Comparison of ENCODE assay signal across 28 mouse cellular contexts in the genomic region with DNA sequence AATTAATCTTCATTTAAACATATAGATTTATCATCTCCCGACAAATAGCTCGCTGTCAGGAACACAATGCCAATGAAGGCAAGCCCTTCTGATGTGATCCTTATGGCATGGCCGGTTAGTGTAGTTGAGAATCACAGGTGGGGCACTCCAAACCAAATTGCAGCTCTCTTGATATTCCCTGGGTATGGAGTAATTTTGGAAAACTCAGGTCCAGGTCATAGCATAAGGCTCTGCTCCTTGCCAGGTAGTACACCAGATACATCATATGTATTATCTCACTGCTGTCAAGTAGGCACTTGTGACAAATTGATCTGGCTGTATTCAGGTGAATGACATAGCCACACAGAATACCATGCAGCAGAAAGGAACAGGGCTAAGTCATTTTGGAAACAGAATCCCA. TPM values are rescaled to one million over a fixed set of nuclear protein-coding genes. Genes with fewer than 3 reads are reported as not detected.
"Had no signal": no experiment of that assay in that cellular context is flagged by ENCODE, and none has a peak within 500 bp of the region (broad histone marks: within the 10 kb centered on the region; RNA-seq: fewer than 3 reads in every experiment).

No protein-coding gene starts in this region.

- H3K36me3 ChIP-seq: embryonic facial prominence, embryonic 10.5 days; embryonic facial prominence, embryonic 12.5 days; embryonic facial prominence, embryonic 13.5 days; embryonic facial prominence, embryonic 15.5 days; forebrain, embryonic 10.5 days; forebrain, embryonic 12.5 days; forebrain, embryonic 15.5 days had no signal

- H3K27ac ChIP-seq: embryonic facial prominence, embryonic 10.5 days; embryonic facial prominence, embryonic 12.5 days; embryonic facial prominence, embryonic 13.5 days; embryonic facial prominence, embryonic 15.5 days; forebrain, embryonic 10.5 days; forebrain, embryonic 12.5 days; forebrain, embryonic 13.5 days; forebrain, embryonic 15.5 days; gastrocnemius, adult 2 months had no signal

- DNase-seq: cerebellum, adult 18-20 months; cerebellum, adult 2 months; cerebellum, adult 8-10 months; cerebellum, adult 9-10 months; cerebellum, adult 9-11 months; cerebellum, postnatal 14 days; cerebellum, postnatal 25 days; cerebellum, postnatal 36 days; embryo, embryonic 11 days; forebrain, postnatal 0 days; gastrocnemius, adult 2 months; gastrocnemius, postnatal 10 days; gastrocnemius, postnatal 14 days; gastrocnemius, postnatal 25 days; gastrocnemius, postnatal 36 days; heart, adult 18-20 months had no signal

- H3K4me1 ChIP-seq: embryonic facial prominence, embryonic 10.5 days; embryonic facial prominence, embryonic 12.5 days; embryonic facial prominence, embryonic 13.5 days; embryonic facial prominence, embryonic 15.5 days; forebrain, embryonic 10.5 days; forebrain, embryonic 12.5 days; forebrain, embryonic 13.5 days; forebrain, embryonic 15.5 days had no signal

- ATAC-seq: forebrain, embryonic 13.5 days; forebrain, embryonic 14.5 days; forebrain, embryonic 15.5 days; forebrain, embryonic 16.5 days; forebrain, postnatal 0 days had no signal

- H3K4me3 ChIP-seq: embryonic facial prominence, embryonic 10.5 days; embryonic facial prominence, embryonic 12.5 days; embryonic facial prominence, embryonic 13.5 days; embryonic facial prominence, embryonic 15.5 days; erythroblast, embryonic 14.5 days; forebrain, embryonic 10.5 days; forebrain, embryonic 12.5 days; forebrain, embryonic 13.5 days; forebrain, embryonic 15.5 days; gastrocnemius, adult 2 months had no signal

- H3K4me2 ChIP-seq: embryonic facial prominence, embryonic 12.5 days; embryonic facial prominence, embryonic 13.5 days; embryonic facial prominence, embryonic 15.5 days; forebrain, embryonic 12.5 days; forebrain, embryonic 13.5 days; forebrain, embryonic 15.5 days had no signal

- H3K27me3 ChIP-seq: embryonic facial prominence, embryonic 12.5 days; embryonic facial prominence, embryonic 13.5 days; embryonic facial prominence, embryonic 15.5 days; forebrain, embryonic 12.5 days; forebrain, embryonic 13.5 days; forebrain, embryonic 15.5 days had no signal

- H3K9me3 ChIP-seq: embryonic facial prominence, embryonic 12.5 days; embryonic facial prominence, embryonic 13.5 days; embryonic facial prominence, embryonic 15.5 days; forebrain, embryonic 12.5 days; forebrain, embryonic 13.5 days had no signal

- H3K9ac ChIP-seq: embryonic facial prominence, embryonic 12.5 days; embryonic facial prominence, embryonic 13.5 days; embryonic facial prominence, embryonic 15.5 days; forebrain, embryonic 12.5 days; forebrain, embryonic 13.5 days; forebrain, embryonic 15.5 days; forebrain, postnatal 0 days had no signal

RNA-seq across cellular contexts. Expression of gene Chst2, which starts 40.6 kb away (rescaled TPM):
- total RNA-seq: granulocyte monocyte progenitor cell, adult 5-6 weeks had no signal
